Mouse (Mus musculus): Measurements from ENCODE around the gene Gm20388. TPM values are rescaled to one million over a fixed set of nuclear protein-coding genes. Genes with fewer than 3 reads are reported as not detected.

Gene Gm20388
- polyA plus RNA-seq, 1 experiment from 2014 or later = not detected

GRCm38 (mm10) chr8:121372639-121372986 lies 1462.0 kb downstream of the Gm20388 start:
- Histone ChIP-seq H3K27ac (no peak overlapping the region), H3K27me3 (0 out of 2 replicates have a peak, but pooled peaks cover 8% of the 10 kb centered on the region), H3K36me3 (no peaks in the 10 kb centered on the region), H3K9ac (no peak overlapping the region), H3K4me1 (replicated peaks) (peaks cover 7% of the 10 kb centered on the region), H3K4me3 (replicated peaks) (no peak overlapping the region), H3K4me2 (no peak overlapping the region), H3K9me3 (replicated peaks) (no peaks in the 10 kb centered on the region)
- ATAC-seq (ENCODE audit: low read depth) (no peak), DNase-seq (no peak)
- WGBS (ENCODE audit: insufficient replicate concordance) = 71% methylated on average over 10 of the region's 10 CpGs

GRCm38 (mm10) chr8:121374284-121374683 lies 1463.6 kb downstream of the Gm20388 start:
- WGBS (ENCODE audit: insufficient replicate concordance) = 19% methylated on average over 9 of the region's 9 CpGs
- Histone ChIP-seq H3K4me2 (no peak overlapping the region), H3K9ac (no peak overlapping the region), H3K36me3 (no peaks in the 10 kb centered on the region), H3K27ac (no peak overlapping the region), H3K27me3 (0 out of 2 replicates have a peak, but pooled peaks cover 3% of the 10 kb centered on the region), H3K4me1 (replicated peaks) (peaks cover 10% of the 10 kb centered on the region), H3K4me3 (replicated peaks) (no peak overlapping the region), H3K9me3 (replicated peaks) (no peaks in the 10 kb centered on the region)
- DNase-seq (no peak), ATAC-seq (ENCODE audit: low read depth) (no peak)

- DNase-seq (no peak), ATAC-seq (ENCODE audit: low read depth) (no peak)
- no peaks in the 10 kb centered on the region for H3K36me3 ChIP-seq
- no peak overlapping the region for H3K4me3 ChIP-seq (replicated peaks)
- 12% methylated on average over 8 of the region's 8 CpGs for WGBS (ENCODE audit: insufficient replicate concordance)
- peaks cover 10% of the 10 kb centered on the region for H3K4me1 ChIP-seq (replicated peaks)
- no peak overlapping the region for H3K27ac ChIP-seq
- no peak overlapping the region for H3K9ac ChIP-seq
- no peaks in the 10 kb centered on the region for H3K9me3 ChIP-seq (replicated peaks)
- 0 out of 2 replicates have a peak, but pooled peaks cover 3% of the 10 kb centered on the region for H3K27me3 ChIP-seq
- no peak overlapping the region for H3K4me2 ChIP-seq
Measured at GRCm38 (mm10) chr8:121374777-121375176, 1464.1 kb downstream of the Gm20388 start.

GRCm38 (mm10) chr8:121376116-121376950 lies 1465.7 kb downstream of the Gm20388 start:
- Histone ChIP-seq H3K27me3 (no peaks in the 10 kb centered on the region), H3K4me3 (replicated peaks) (no peak overlapping the region), H3K27ac (no peak overlapping the region), H3K9me3 (replicated peaks) (no peaks in the 10 kb centered on the region), H3K4me1 (replicated peaks) (peaks cover 10% of the 10 kb centered on the region), H3K4me2 (no peak overlapping the region), H3K36me3 (no peaks in the 10 kb centered on the region), H3K9ac (no peak overlapping the region)
- DNase-seq (no peak), ATAC-seq (ENCODE audit: low read depth) (peak; percentile 18; the same call in 1 of the 2 replicates)
- WGBS (ENCODE audit: insufficient replicate concordance) = 53% methylated on average over 10 of the region's 10 CpGs

- Histone ChIP-seq H3K4me3 (replicated peaks) (no peak overlapping the region), H3K9ac (no peak overlapping the region), H3K27me3 (no peaks in the 10 kb centered on the region), H3K4me1 (replicated peaks) (peaks cover 13% of the 10 kb centered on the region), H3K4me2 (no peak overlapping the region), H3K9me3 (replicated peaks) (no peaks in the 10 kb centered on the region), H3K36me3 (no peaks in the 10 kb centered on the region), H3K27ac (no peak overlapping the region)
- 20% methylated on average over 10 of the region's 10 CpGs for WGBS (ENCODE audit: insufficient replicate concordance)
- DNase-seq (no peak), ATAC-seq (ENCODE audit: low read depth) (0 out of 2 replicates have a peak, but pooled peaks have one; percentile 22)
Measured at GRCm38 (mm10) chr8:121377680-121378079, 1467.0 kb downstream of the Gm20388 start.

GRCm38 (mm10) chr8:121379387-121379786 lies 1468.7 kb downstream of the Gm20388 start:
- H3K4me3 ChIP-seq (replicated peaks) = no peak overlapping the region
- no peak overlapping the region for H3K27ac ChIP-seq
- DNase-seq (no peak), ATAC-seq (ENCODE audit: low read depth) (no peak)
- H3K4me1 ChIP-seq (replicated peaks) = peaks cover 20% of the 10 kb centered on the region
- H3K9me3 ChIP-seq (replicated peaks) = no peaks in the 10 kb centered on the region
- no peaks in the 10 kb centered on the region for H3K36me3 ChIP-seq
- WGBS (ENCODE audit: insufficient replicate concordance) = 65% methylated on average over 1 of the region's 1 CpGs
- no peaks in the 10 kb centered on the region for H3K27me3 ChIP-seq
- no peak overlapping the region for H3K4me2 ChIP-seq
- no peak overlapping the region for H3K9ac ChIP-seq

- peak overlapping the region; percentile 36; the same call in 1 of the 2 replicates for H3K9ac ChIP-seq
- no peaks in the 10 kb centered on the region for H3K36me3 ChIP-seq
- H3K27ac ChIP-seq = no peak overlapping the region
- ATAC-seq (ENCODE audit: low read depth) (peak; percentile 63), DNase-seq (peak; percentile 51)
- peaks cover 12% of the 10 kb centered on the region for H3K4me1 ChIP-seq (replicated peaks)
- H3K4me2 ChIP-seq = peak overlapping the region; percentile 48
- H3K9me3 ChIP-seq (replicated peaks) = no peaks in the 10 kb centered on the region
- H3K4me3 ChIP-seq (replicated peaks) = 0 out of 2 replicates have a peak overlapping the region, but pooled peaks have one; percentile 8
- no peaks in the 10 kb centered on the region for H3K27me3 ChIP-seq
- WGBS (ENCODE audit: insufficient replicate concordance) = 3% methylated on average over 21 of the region's 21 CpGs
Measured at GRCm38 (mm10) chr8:121382583-121383241, 1472.1 kb downstream of the Gm20388 start.

GRCm38 (mm10) chr8:121385540-121385939 lies 1474.9 kb downstream of the Gm20388 start:
- peaks cover 10% of the 10 kb centered on the region for H3K4me1 ChIP-seq (replicated peaks)
- H3K27me3 ChIP-seq = peaks cover 5% of the 10 kb centered on the region; the same call in 1 of the 2 replicates
- no peak overlapping the region for H3K9ac ChIP-seq
- H3K36me3 ChIP-seq = no peaks in the 10 kb centered on the region
- no peak for DNase-seq
- no peak overlapping the region for H3K4me2 ChIP-seq
- H3K9me3 ChIP-seq (replicated peaks) = no peaks in the 10 kb centered on the region
- WGBS (ENCODE audit: insufficient replicate concordance) = 18% methylated on average over 7 of the region's 7 CpGs
- no peak overlapping the region for H3K27ac ChIP-seq
- H3K4me3 ChIP-seq (replicated peaks) = no peak overlapping the region
- ATAC-seq (ENCODE audit: low read depth) = no peak

- Histone ChIP-seq H3K27ac (no peak overlapping the region), H3K9ac (no peak overlapping the region), H3K4me3 (replicated peaks) (no peak overlapping the region), H3K36me3 (no peaks in the 10 kb centered on the region), H3K27me3 (peaks cover 47% of the 10 kb centered on the region), H3K4me2 (no peak overlapping the region), H3K4me1 (replicated peaks) (no peaks in the 10 kb centered on the region), H3K9me3 (replicated peaks) (no peaks in the 10 kb centered on the region)
- DNase-seq (no peak), ATAC-seq (ENCODE audit: low read depth) (no peak)
- 10% methylated on average over 11 of the region's 11 CpGs for WGBS (ENCODE audit: insufficient replicate concordance)
Measured at GRCm38 (mm10) chr8:121390608-121391007, 1480.0 kb downstream of the Gm20388 start.

GRCm38 (mm10) chr8:121391254-121391653 lies 1480.6 kb downstream of the Gm20388 start:
- H3K4me3 ChIP-seq (replicated peaks) = no peak overlapping the region
- H3K27ac ChIP-seq = no peak overlapping the region
- peaks cover 54% of the 10 kb centered on the region for H3K27me3 ChIP-seq
- no peak overlapping the region for H3K9ac ChIP-seq
- H3K9me3 ChIP-seq (replicated peaks) = no peaks in the 10 kb centered on the region
- H3K36me3 ChIP-seq = no peaks in the 10 kb centered on the region
- 3% methylated on average over 9 of the region's 9 CpGs for WGBS (ENCODE audit: insufficient replicate concordance)
- ATAC-seq (ENCODE audit: low read depth) = no peak
- H3K4me1 ChIP-seq (replicated peaks) = no peaks in the 10 kb centered on the region
- DNase-seq = no peak
- H3K4me2 ChIP-seq = no peak overlapping the region

GRCm38 (mm10) chr8:121391771-121392170 lies 1481.1 kb downstream of the Gm20388 start:
- WGBS (ENCODE audit: insufficient replicate concordance) = 11% methylated on average over 12 of the region's 12 CpGs

More at GRCm38 (mm10) chr8:121391771-121392170, 1481.1 kb downstream of the Gm20388 start:
- H3K27ac ChIP-seq = no peak overlapping the region
- H3K4me2 ChIP-seq = no peak overlapping the region
- H3K9me3 ChIP-seq (replicated peaks) = no peaks in the 10 kb centered on the region
- no peak overlapping the region for H3K9ac ChIP-seq
- peaks cover 59% of the 10 kb centered on the region for H3K27me3 ChIP-seq
- DNase-seq (no peak), ATAC-seq (ENCODE audit: low read depth) (no peak)
- no peaks in the 10 kb centered on the region for H3K4me1 ChIP-seq (replicated peaks)
- no peak overlapping the region for H3K4me3 ChIP-seq (replicated peaks)
- H3K36me3 ChIP-seq = no peaks in the 10 kb centered on the region

All from liver, embryonic 13.5 days (tissue).